Mouse (Mus musculus) liver, postnatal 0 days (tissue): ENCODE results near the gene Hsdl1.

ENCODE experiments used
- CTCF ChIP-seq: sonication (generic); IDR thresholded peaks from 2 replicates; pipeline ENCODE4 v1.5.1; 2016; ENCODE audit warnings: antibody characterized with exemption, low read depth
- EP300 ChIP-seq: IDR thresholded peaks from 2 replicates; pipeline ENCODE4 v1.6.1; 2016; ENCODE audit warnings: antibody characterized with exemption, low read depth, mild to moderate bottlenecking

- no peak for TF ChIP-seq CTCF
- TF ChIP-seq EP300: no peak
These were observed 19.1 kb downstream of the Hsdl1 start for GRCm38 (mm10) chr8:119555861-119556260.
